Mouse (Mus musculus) myocyte (in vitro differentiated cells): ENCODE measurements around the gene Tpcn1. TPM values are rescaled to one million over a fixed set of nuclear protein-coding genes. Genes with fewer than 3 reads are reported as not detected.

Source experiments
- H3K27me3 ChIP-seq: one replicate; pipeline ENCODE4 v1.6.1; 2011; ENCODE audit not compliant: control insufficient read depth, insufficient read depth, insufficient read length
- H3K36me3 ChIP-seq: one replicate; pipeline ENCODE4 v1.6.1; 2011; ENCODE audit not compliant: control insufficient read depth, insufficient read depth
- H3K4me2 ChIP-seq: one replicate; pipeline ENCODE4 v1.6.1; 2011; ENCODE audit warnings: low read depth, control low read depth
- H3K4me3 ChIP-seq: one replicate; pipeline ENCODE4 v1.5.1; 2011; ENCODE audit warnings: mild to moderate bottlenecking, control low read depth, moderate library complexity
- H3K79me2 ChIP-seq: one replicate; pipeline ENCODE4 v1.6.1; 2011; ENCODE audit not compliant: control insufficient read depth, insufficient read depth
- H3ac ChIP-seq: one replicate; pipeline ENCODE4 v1.6.1; 2011; ENCODE audit not compliant: control insufficient read depth, insufficient read length
- CEBPB ChIP-seq: IDR thresholded peaks from 2 replicates; pipeline ENCODE4 v1.6.1; 2011; ENCODE audit warnings: mild to moderate bottlenecking, moderate library complexity; ENCODE audit not compliant: poor library complexity, insufficient read depth, severe bottlenecking
- E2F4 ChIP-seq: IDR thresholded peaks from one replicate; pipeline ENCODE4 v1.6.1; 2011; ENCODE audit warnings: mild to moderate bottlenecking, control low read depth, moderate library complexity; ENCODE audit not compliant: insufficient read depth
- MAX ChIP-seq: IDR thresholded peaks from one replicate; pipeline ENCODE4 v1.6.1; 2011; ENCODE audit warnings: low read depth, mild to moderate bottlenecking, control low read depth
- MYOD1 ChIP-seq, 3 experiments: IDR thresholded peaks; one replicate each; pipeline ENCODE4 v1.6.1; 2011; ENCODE audit warnings: control low read depth in 2 of 3, low read depth in 2 of 3, mild to moderate bottlenecking in 2 of 3, moderate library complexity in 1 of 3; ENCODE audit not compliant: insufficient read length in 2 of 3, control insufficient read depth in 1 of 3
- MYOG ChIP-seq, 3 experiments: IDR thresholded peaks; one replicate each; pipeline ENCODE4 v1.6.1; 2011; ENCODE audit warnings: control low read depth in 2 of 3, low read depth in 2 of 3, mild to moderate bottlenecking in 2 of 3; ENCODE audit not compliant: insufficient read length in 2 of 3, control insufficient read depth in 1 of 3, insufficient read depth in 1 of 3
- POLR2A ChIP-seq: IDR thresholded peaks from one replicate; pipeline ENCODE4 v1.6.1; 2011; ENCODE audit warnings: low read depth, mild to moderate bottlenecking, control low read depth, moderate library complexity; ENCODE audit not compliant: insufficient read length
- POLR2AphosphoS2 ChIP-seq: IDR thresholded peaks from one replicate; pipeline ENCODE4 v1.6.1; 2011; ENCODE audit warnings: low read depth, control low read depth; ENCODE audit not compliant: insufficient read length
- REST ChIP-seq: IDR thresholded peaks from one replicate; pipeline ENCODE4 v1.6.1; 2011; ENCODE audit warnings: mild to moderate bottlenecking, control low read depth, moderate library complexity; ENCODE audit not compliant: insufficient read depth, insufficient read length
- SRF ChIP-seq: IDR thresholded peaks from one replicate; pipeline ENCODE4 v1.6.1; 2011; ENCODE audit warnings: low read depth; ENCODE audit not compliant: control insufficient read depth, insufficient read length
- TCF12 ChIP-seq: IDR thresholded peaks from one replicate; pipeline ENCODE4 v1.6.1; 2011; ENCODE audit warnings: mild to moderate bottlenecking, control low read depth; ENCODE audit not compliant: poor library complexity, insufficient read depth, severe bottlenecking
- TCF3 ChIP-seq: IDR thresholded peaks from one replicate; pipeline ENCODE4 v1.6.1; 2011; ENCODE audit warnings: low read depth, control low read depth; ENCODE audit not compliant: insufficient read length
- USF1 ChIP-seq: IDR thresholded peaks from one replicate; pipeline ENCODE4 v1.6.1; 2011; ENCODE audit warnings: low read depth, mild to moderate bottlenecking, control low read depth, moderate library complexity
- polyA plus RNA-seq: library from polyadenylated mRNA; unstranded; fragments of >200 nt; fragmentation: generic; extraction: Trizol; gene quantifications from one replicate; pipeline ENCODE4 v1.2.1, GENCODE M21; 2012; ENCODE audit warnings: missing spikeins

Gene Tpcn1
- polyA plus RNA-seq, 1 experiment = 88.7 TPM

GRCm38 (mm10) chr5:120514031-120514677 lies 74.3 kb downstream of the Tpcn1 start:
- TF ChIP-seq POLR2AphosphoS2 = no peak
- TF ChIP-seq MYOD1 (IDR thresholded peaks at IDR 0.05; ENCODE audit: control insufficient read depth in 1 of 3, insufficient read length in 2 of 3, low read depth in 2 of 3) = peak; percentile 68 to 94 (median 86)
- no peak for TF ChIP-seq MAX
- peak in 2 of 3 experiments; percentile 12 to 80 for TF ChIP-seq MYOG (IDR thresholded peaks at IDR 0.05; ENCODE audit: control insufficient read depth in 1 of 3, insufficient read depth in 1 of 3, insufficient read length in 2 of 3, low read depth in 2 of 3)
- peak; percentile 75 for TF ChIP-seq SRF
- peak; percentile 61 for TF ChIP-seq CEBPB
- peak; percentile 9 for TF ChIP-seq TCF3
- Histone ChIP-seq H3K36me3 (no peaks in the 10 kb centered on the region), H3K4me2 (peak overlapping the region; percentile 62), H3K4me3 (no peak overlapping the region), H3K79me2 (peaks cover 9% of the 10 kb centered on the region), H3K27me3 (no peaks in the 10 kb centered on the region), H3ac (no peak overlapping the region)

DNA sequence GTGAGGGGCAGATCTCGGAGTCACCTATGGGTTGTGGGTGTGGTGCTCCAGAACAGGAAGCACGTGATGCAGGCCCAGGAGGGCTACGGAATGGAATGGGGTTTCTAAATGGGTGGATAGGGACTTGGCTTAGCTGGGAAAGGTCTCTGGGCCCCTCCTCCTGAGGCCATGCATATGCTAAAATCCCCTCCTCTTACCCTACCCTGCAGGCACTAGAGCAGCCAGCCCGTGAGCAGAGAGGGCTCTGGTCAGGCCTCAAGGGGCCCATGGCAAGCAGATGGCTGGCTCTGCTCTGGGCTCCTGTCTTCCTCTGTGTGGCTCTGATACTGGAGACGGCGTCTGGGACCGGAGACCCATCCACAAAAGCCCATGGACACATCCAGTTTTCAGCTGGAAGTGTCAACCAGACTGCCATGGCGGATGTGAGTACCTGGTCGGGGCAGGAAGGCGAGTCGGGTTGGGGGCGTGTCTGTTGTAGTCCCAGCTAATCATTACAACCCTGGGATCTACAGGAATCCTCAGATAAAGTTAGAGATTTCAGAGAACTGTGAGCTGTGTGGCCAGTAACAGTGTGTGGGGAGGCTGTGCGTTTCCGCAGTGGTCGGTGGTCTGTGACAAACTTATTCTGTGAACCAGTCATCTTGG lies 75.4 kb downstream of the Tpcn1 start:
- no peaks in the 10 kb centered on the region for H3K27me3 ChIP-seq
- H3K36me3 ChIP-seq = no peaks in the 10 kb centered on the region
- TF ChIP-seq USF1 = no peak
- no peak for TF ChIP-seq CEBPB
- no peak for TF ChIP-seq REST
- TF ChIP-seq POLR2A = no peak
- no peak for TF ChIP-seq SRF
- no peak for TF ChIP-seq MYOD1 (IDR thresholded peaks at IDR 0.05; ENCODE audit: control insufficient read depth in 1 of 3, insufficient read length in 2 of 3, low read depth in 2 of 3)
- TF ChIP-seq MYOG (IDR thresholded peaks at IDR 0.05; ENCODE audit: control insufficient read depth in 1 of 3, insufficient read depth in 1 of 3, insufficient read length in 2 of 3, low read depth in 2 of 3) = no peak
- TF ChIP-seq TCF12 = no peak
- no peak for TF ChIP-seq E2F4
- TF ChIP-seq MAX = no peak
- TF ChIP-seq POLR2AphosphoS2 = no peak
- no peak for TF ChIP-seq TCF3
- H3K4me3 ChIP-seq = no peak overlapping the region
- H3ac ChIP-seq = no peak overlapping the region
- H3K79me2 ChIP-seq = peaks cover 9% of the 10 kb centered on the region
- H3K4me2 ChIP-seq = peak overlapping the region; percentile 62

DNA sequence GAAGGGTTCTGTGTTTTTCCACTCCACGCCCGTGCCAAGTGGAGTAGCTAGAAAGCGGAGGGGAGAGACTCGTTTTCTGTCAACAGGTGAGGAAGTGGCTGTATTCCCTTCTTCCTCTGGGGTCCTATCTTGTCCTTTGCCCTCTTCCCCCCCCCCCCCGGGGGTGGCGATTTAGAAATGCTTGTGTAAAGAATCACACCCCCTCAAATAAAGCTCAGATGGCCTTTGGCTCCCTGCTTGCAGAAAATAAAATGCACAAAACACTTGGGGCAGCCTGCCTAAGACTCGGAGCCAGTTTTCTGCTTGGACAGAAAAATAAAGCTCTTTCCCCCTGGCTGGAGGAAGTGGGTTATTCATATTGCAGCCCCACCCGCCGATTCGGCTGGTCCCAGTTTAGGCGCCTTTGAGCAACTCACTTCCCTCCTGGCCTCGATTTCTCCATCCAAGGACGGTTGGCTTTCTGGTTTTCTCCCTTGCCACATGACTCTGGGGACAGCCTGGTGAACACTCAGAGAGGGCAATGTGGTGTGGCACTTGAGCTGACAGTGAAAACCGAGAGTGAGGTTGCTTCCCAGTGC lies 76.7 kb downstream of the Tpcn1 start:
- Histone ChIP-seq H3K27me3 (no peaks in the 10 kb centered on the region), H3K4me2 (peak overlapping the region; percentile 90), H3K4me3 (peak overlapping the region; percentile 64), H3K36me3 (no peaks in the 10 kb centered on the region), H3ac (no peak overlapping the region), H3K79me2 (peaks cover 9% of the 10 kb centered on the region)
- TF ChIP-seq E2F4 (no peak), MYOD1 (IDR thresholded peaks at IDR 0.05; ENCODE audit: control insufficient read depth in 1 of 3, insufficient read length in 2 of 3, low read depth in 2 of 3) (no peak), POLR2AphosphoS2 (no peak), USF1 (no peak), MYOG (IDR thresholded peaks at IDR 0.05; ENCODE audit: control insufficient read depth in 1 of 3, insufficient read depth in 1 of 3, insufficient read length in 2 of 3, low read depth in 2 of 3) (no peak), SRF (no peak), TCF12 (no peak), CEBPB (no peak), TCF3 (no peak)

DNA sequence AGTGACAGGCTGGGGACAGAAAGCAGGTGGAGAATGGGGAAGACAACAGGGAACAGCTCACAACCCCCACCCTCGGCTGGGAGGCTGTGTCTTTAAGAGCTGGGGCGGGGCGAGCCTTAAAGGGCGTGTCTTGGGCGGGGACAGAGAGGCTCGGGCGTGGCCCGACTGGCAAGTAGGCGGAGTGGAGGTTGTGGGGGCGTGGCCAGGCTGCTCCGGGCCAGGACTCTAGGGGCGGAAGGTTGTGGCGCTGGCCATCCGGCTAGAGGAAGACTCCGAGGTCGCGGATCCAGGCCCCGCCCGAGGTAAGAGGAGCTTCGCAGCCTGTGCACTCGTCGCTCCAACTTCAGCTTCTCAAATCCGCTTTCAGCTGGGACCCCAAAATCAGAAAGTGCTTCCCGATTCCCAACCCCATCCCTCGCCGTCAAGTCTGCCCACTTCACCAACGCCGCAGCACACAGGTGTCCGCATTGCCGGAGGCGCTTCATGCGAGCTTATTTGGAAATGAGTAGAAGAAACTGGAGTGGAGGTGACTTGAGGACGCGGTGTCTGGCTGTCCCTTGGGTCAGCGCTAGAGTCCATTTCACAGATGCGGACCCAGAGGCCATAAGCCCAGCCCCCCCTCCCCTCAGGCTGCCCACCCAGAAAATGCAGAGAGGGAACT lies 77.4 kb downstream of the Tpcn1 start, which contains the start of gene Slc8b1:
Gene Slc8b1 (plus strand): TSS at position 187 of the 661 bp plus-strand sequence.
- no peaks in the 10 kb centered on the region for H3K36me3 ChIP-seq
- TF ChIP-seq E2F4 (no peak), USF1 (no peak), REST (no peak), TCF12 (no peak), POLR2AphosphoS2 (peak; percentile 59), MYOD1 (IDR thresholded peaks at IDR 0.05; ENCODE audit: control insufficient read depth in 1 of 3, insufficient read length in 2 of 3, low read depth in 2 of 3) (no peak), MAX (no peak), MYOG (IDR thresholded peaks at IDR 0.05; ENCODE audit: control insufficient read depth in 1 of 3, insufficient read depth in 1 of 3, insufficient read length in 2 of 3, low read depth in 2 of 3) (peak in 1 of 3 experiments; percentile 4), POLR2A (peak; percentile 82), SRF (peak; percentile 51), TCF3 (no peak), CEBPB (no peak)
- no peak within 1 kb of the TSS for H3ac ChIP-seq
- no peaks in the 10 kb centered on the region for H3K27me3 ChIP-seq
- H3K4me2 ChIP-seq = peak within 1 kb of the TSS; percentile 90
- peaks cover 9% of the 10 kb centered on the region for H3K79me2 ChIP-seq
- peak within 1 kb of the TSS; percentile 64 for H3K4me3 ChIP-seq
